Comparison of ENCODE assay signal across 20 mouse cellular contexts in the genomic region with DNA sequence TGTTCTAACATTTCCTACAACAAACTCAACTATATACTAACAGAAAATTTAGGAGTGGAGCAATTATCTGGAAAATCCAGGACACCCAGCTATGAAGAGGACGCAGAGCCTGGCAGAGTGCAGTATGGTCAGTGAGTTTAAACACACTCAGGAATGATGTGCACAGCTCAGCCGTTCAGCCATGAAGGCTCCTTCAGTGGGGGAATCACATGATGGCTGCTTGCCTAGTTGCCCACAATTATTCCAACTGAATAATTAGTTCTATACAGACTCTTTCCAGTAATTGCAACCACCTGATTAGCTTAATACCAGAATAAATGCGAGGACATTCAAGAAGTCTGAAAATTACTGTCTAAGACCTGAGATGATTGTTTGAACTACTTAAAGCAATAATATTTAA. TPM values are rescaled to one million over a fixed set of nuclear protein-coding genes. Genes with fewer than 3 reads are reported as not detected.
A peak's percentile ranks its signal among the peaks of the same experiment; 100 is the strongest.
DNase-seq lines count a peak whose midpoint lies in the region; ATAC-seq and TF ChIP-seq lines count a peak whose summit lies in the region.
"Had no signal": no experiment of that assay in that cellular context is flagged by ENCODE, and none has a peak within 500 bp of the region (broad histone marks: within the 10 kb centered on the region; RNA-seq: fewer than 3 reads in every experiment).

No protein-coding gene starts in this region.

- no peaks in the 10 kb centered on the region for H3K9me3 ChIP-seq in embryonic facial prominence, embryonic 11.5 days (replicated peaks; ENCODE audit: control insufficient read depth, low read length)
- H3K9me3 ChIP-seq in embryonic facial prominence, embryonic 10.5 days: no peaks in the 10 kb centered on the region
- H3K9me3 ChIP-seq in hindbrain, postnatal 0 days (ENCODE audit: low read length): no peaks in the 10 kb centered on the region
- H3K9me3 ChIP-seq in hindbrain, embryonic 14.5 days (ENCODE audit: control insufficient read depth, low read length): no peaks in the 10 kb centered on the region
- H3K9me3 ChIP-seq in forebrain, embryonic 15.5 days: no peaks in the 10 kb centered on the region
- H3K9me3 ChIP-seq: embryonic facial prominence, embryonic 12.5 days; heart, embryonic 13.5 days had no signal

- 53% methylated on average over 3 of the region's 3 CpGs for WGBS in embryonic facial prominence, embryonic 11.5 days
- WGBS in embryonic facial prominence, embryonic 10.5 days: 68% methylated on average over 3 of the region's 3 CpGs
- 50% methylated on average over 3 of the region's 3 CpGs for WGBS in hindbrain, postnatal 0 days
- WGBS in hindbrain, embryonic 14.5 days: 68% methylated on average over 3 of the region's 3 CpGs
- WGBS in forebrain, embryonic 15.5 days: 18% methylated on average over 3 of the region's 3 CpGs

- H3K9ac ChIP-seq in embryonic facial prominence, embryonic 11.5 days (replicated peaks; ENCODE audit: low read length): no peak overlapping the region
- H3K9ac ChIP-seq in hindbrain, postnatal 0 days (replicated peaks; ENCODE audit: low read length): no peak overlapping the region
- H3K9ac ChIP-seq in hindbrain, embryonic 14.5 days: no peak overlapping the region
- no peak overlapping the region for H3K9ac ChIP-seq in forebrain, embryonic 15.5 days (replicated peaks)
- H3K9ac ChIP-seq: embryonic facial prominence, embryonic 12.5 days; heart, embryonic 13.5 days had no signal

- H3K27ac ChIP-seq in embryonic facial prominence, embryonic 11.5 days (replicated peaks; ENCODE audit: low read depth, low read length): no peak overlapping the region
- no peak overlapping the region for H3K27ac ChIP-seq in embryonic facial prominence, embryonic 10.5 days (replicated peaks)
- no peak overlapping the region for H3K27ac ChIP-seq in hindbrain, postnatal 0 days
- no peak overlapping the region for H3K27ac ChIP-seq in hindbrain, embryonic 14.5 days
- H3K27ac ChIP-seq in forebrain, embryonic 15.5 days (replicated peaks): no peak overlapping the region
- H3K27ac ChIP-seq: embryonic facial prominence, embryonic 12.5 days; heart, embryonic 13.5 days had no signal

- no peak for DNase-seq in embryonic facial prominence, embryonic 11.5 days (ENCODE audit: low spot score)
- DNase-seq in embryonic facial prominence, embryonic 10.5 days (ENCODE audit: low spot score): no peak
- peak; percentile 12 for DNase-seq in hindbrain, postnatal 0 days (ENCODE audit: low spot score)
- DNase-seq in hindbrain, embryonic 14.5 days (ENCODE audit: low spot score): no peak
- peak; percentile 37 for DNase-seq in retina, postnatal 1 day
- DNase-seq in thymus, postnatal 36 days: no peak
- no peak for DNase-seq in adrenal gland, adult 2 months
- DNase-seq: adrenal gland, postnatal 14 days; B cell, adult 2 months; cerebellum, adult 2 months; cerebellum, postnatal 10 days; gastrocnemius, postnatal 14 days; heart, postnatal 36 days; kidney, adult 11 months had no signal

- H3K4me2 ChIP-seq in embryonic facial prominence, embryonic 11.5 days (ENCODE audit: low read depth, low read length): no peak overlapping the region
- H3K4me2 ChIP-seq in hindbrain, postnatal 0 days (ENCODE audit: low read depth, low read length): no peak overlapping the region
- H3K4me2 ChIP-seq in hindbrain, embryonic 14.5 days (replicated peaks): no peak overlapping the region
- H3K4me2 ChIP-seq in forebrain, embryonic 15.5 days (replicated peaks): no peak overlapping the region
- H3K4me2 ChIP-seq: embryonic facial prominence, embryonic 12.5 days; heart, embryonic 13.5 days had no signal

- H3K27me3 ChIP-seq in embryonic facial prominence, embryonic 11.5 days (ENCODE audit: control insufficient read depth, insufficient read depth, low read length): no peaks in the 10 kb centered on the region
- no peaks in the 10 kb centered on the region for H3K27me3 ChIP-seq in embryonic facial prominence, embryonic 10.5 days (replicated peaks; ENCODE audit: low read depth, poor library complexity, severe bottlenecking)
- H3K27me3 ChIP-seq in hindbrain, postnatal 0 days (ENCODE audit: insufficient read depth, low read length): no peaks in the 10 kb centered on the region
- no peaks in the 10 kb centered on the region for H3K27me3 ChIP-seq in hindbrain, embryonic 14.5 days (ENCODE audit: control insufficient read depth, insufficient read depth, low read length)
- no peaks in the 10 kb centered on the region for H3K27me3 ChIP-seq in forebrain, embryonic 15.5 days
- H3K27me3 ChIP-seq: embryonic facial prominence, embryonic 12.5 days had no signal

- no peak overlapping the region for H3K4me3 ChIP-seq in embryonic facial prominence, embryonic 11.5 days (ENCODE audit: low read depth, low read length)
- no peak overlapping the region for H3K4me3 ChIP-seq in embryonic facial prominence, embryonic 10.5 days
- H3K4me3 ChIP-seq in hindbrain, postnatal 0 days (ENCODE audit: low read length): no peak overlapping the region
- H3K4me3 ChIP-seq in hindbrain, embryonic 14.5 days (replicated peaks; ENCODE audit: low read length): no peak overlapping the region
- no peak overlapping the region for H3K4me3 ChIP-seq in forebrain, embryonic 15.5 days
- H3K4me3 ChIP-seq: embryonic facial prominence, embryonic 12.5 days; heart, embryonic 13.5 days had no signal

- ATAC-seq in embryonic facial prominence, embryonic 11.5 days (replicated peaks; ENCODE audit: insufficient number of reproducible peaks, low FRiP score, low TSS enrichment, low read depth): 0 out of 2 replicates have a peak, but pooled peaks have one; percentile 59
- no peak for ATAC-seq in hindbrain, postnatal 0 days
- no peak for ATAC-seq in hindbrain, embryonic 14.5 days (ENCODE audit: low FRiP score)
- peak; percentile 68 for ATAC-seq in forebrain, embryonic 15.5 days (replicated peaks)
- ATAC-seq: CD4-positive, CD25-positive, alpha-beta regulatory T cell, adult 4 months; hindbrain, embryonic 16.5 days had no signal

- no peak for TF ChIP-seq CTCF in hindbrain, postnatal 0 days (IDR thresholded peaks at IDR 0.05; ENCODE audit: low read depth)

- H3K4me1 ChIP-seq in embryonic facial prominence, embryonic 11.5 days (ENCODE audit: control insufficient read depth, insufficient read depth, low read length): no peaks in the 10 kb centered on the region; the same call in 1 of the 2 replicates
- H3K4me1 ChIP-seq in embryonic facial prominence, embryonic 10.5 days: peaks cover 27% of the 10 kb centered on the region
- H3K4me1 ChIP-seq in hindbrain, postnatal 0 days (ENCODE audit: insufficient read depth, low read length): no peaks in the 10 kb centered on the region
- H3K4me1 ChIP-seq in hindbrain, embryonic 14.5 days (replicated peaks; ENCODE audit: control insufficient read depth, insufficient read depth, low read length): no peaks in the 10 kb centered on the region
- peaks cover 12% of the 10 kb centered on the region; the same call in 1 of the 2 replicates for H3K4me1 ChIP-seq in forebrain, embryonic 15.5 days
- H3K4me1 ChIP-seq: heart, embryonic 13.5 days had no signal

- no peaks in the 10 kb centered on the region for H3K36me3 ChIP-seq in embryonic facial prominence, embryonic 11.5 days (replicated peaks; ENCODE audit: control insufficient read depth, insufficient read depth, low read depth, low read length)
- H3K36me3 ChIP-seq in embryonic facial prominence, embryonic 10.5 days (replicated peaks): no peaks in the 10 kb centered on the region
- no peaks in the 10 kb centered on the region for H3K36me3 ChIP-seq in hindbrain, postnatal 0 days (ENCODE audit: insufficient read depth, low read length)
- no peaks in the 10 kb centered on the region for H3K36me3 ChIP-seq in hindbrain, embryonic 14.5 days (replicated peaks; ENCODE audit: control insufficient read depth, insufficient read depth)
- H3K36me3 ChIP-seq in forebrain, embryonic 15.5 days: no peaks in the 10 kb centered on the region
- H3K36me3 ChIP-seq: embryonic facial prominence, embryonic 12.5 days; G1E; heart, embryonic 13.5 days had no signal

RNA-seq across cellular contexts. Expression of a gene that starts 31.9 kb away (rescaled TPM):
- polyA plus RNA-seq in embryonic facial prominence, embryonic 11.5 days (2014; fragmentation: Nextera tagmentation; extraction: Ambion mirVana): 28.6 and 32.9 TPM in 2 replicates
- polyA plus RNA-seq in embryonic facial prominence, embryonic 10.5 days (2016; fragmentation: Nextera tagmentation; extraction: Ambion mirVana): 22.4 and 28.2 TPM in 2 replicates
- 12.7 and 16.3 TPM in 2 replicates for total RNA-seq in hindbrain, postnatal 0 days (2014; rRNA removed)
- polyA plus RNA-seq in hindbrain, postnatal 0 days (2015; fragmentation: Nextera tagmentation; extraction: Ambion mirVana): 3.7 and 4.8 TPM in 2 replicates
- polyA plus RNA-seq in hindbrain, embryonic 14.5 days (2014; fragmentation: Nextera tagmentation; extraction: Ambion mirVana): 3.9 and 4.4 TPM in 2 replicates
- 1.9 and 2.0 TPM in 2 replicates for polyA plus RNA-seq in forebrain, embryonic 15.5 days (2015; fragmentation: Nextera tagmentation; extraction: Ambion mirVana)
- total RNA-seq in adrenal gland, adult 2 months (2021): 1 to 10 TPM; 4.2 to 5.8 TPM
- 3.6 and 4.2 TPM in 2 replicates for polyA plus RNA-seq in adrenal gland, adult 2 months (2012; rRNA removed)
- polyA plus RNA-seq: G1E had no signal

Comparison
In these comparisons a context has a peak if more than half of its experiments do, and no peak if none do; other contexts are left out.
1. DNase-seq: peak in hindbrain, postnatal 0 days (single experiment) and retina, postnatal 1 day (single experiment); none in embryonic facial prominence, embryonic 11.5 days (single experiment), embryonic facial prominence, embryonic 10.5 days (single experiment), hindbrain, embryonic 14.5 days (single experiment), thymus, postnatal 36 days (0 of 2) and adrenal gland, adult 2 months (single experiment).
2. ATAC-seq: peak in embryonic facial prominence, embryonic 11.5 days (single experiment) and forebrain, embryonic 15.5 days (single experiment); none in hindbrain, postnatal 0 days (single experiment) and hindbrain, embryonic 14.5 days (single experiment).